Mouse (Mus musculus) thymus, adult 2 months (tissue): ENCODE data around the gene Sh3rf1.

Experiments
- CTCF ChIP-seq: fragments of 200-500 bp; IDR thresholded peaks from 2 replicates; pipeline ENCODE4 v1.5.1; 2012; ENCODE audit warnings: mild to moderate bottlenecking, control low read depth, low read length, moderate library complexity, borderline replicate concordance; ENCODE audit not compliant: control insufficient read depth, poor library complexity, insufficient read depth; ENCODE audit errors: extremely low read depth
- POLR2A ChIP-seq: fragments of 200-500 bp; IDR thresholded peaks from 2 replicates; pipeline ENCODE4 v1.6.1; 2012; ENCODE audit warnings: mild to moderate bottlenecking, low read length, control low read depth, moderate library complexity; ENCODE audit not compliant: control insufficient read depth, poor library complexity, insufficient read depth; ENCODE audit errors: extremely low read depth

GRCm38 (mm10) chr8:61313016-61313415, 89.3 kb downstream of the Sh3rf1 start:
- no peak for TF ChIP-seq CTCF
- no peak for TF ChIP-seq POLR2A
